Mouse (Mus musculus) lung, postnatal 25 days (tissue): ENCODE measurements at regions not wholly inside any gene's neighbourhood (a gene's known extent, or its start where the extent isn't known, plus 50 kb on each side); places are given as distances from the start of the nearest gene placed in this dataset.

Source experiments
- DNase-seq: peaks from one replicate; pipeline ENCODE4 v3.0.0; 2022; ENCODE audit warnings: low spot score

GRCm38 (mm10) chr11:23170813-23171212 lies 85.0 kb upstream of the Xpo1 start:
- no peak for DNase-seq

DNA sequence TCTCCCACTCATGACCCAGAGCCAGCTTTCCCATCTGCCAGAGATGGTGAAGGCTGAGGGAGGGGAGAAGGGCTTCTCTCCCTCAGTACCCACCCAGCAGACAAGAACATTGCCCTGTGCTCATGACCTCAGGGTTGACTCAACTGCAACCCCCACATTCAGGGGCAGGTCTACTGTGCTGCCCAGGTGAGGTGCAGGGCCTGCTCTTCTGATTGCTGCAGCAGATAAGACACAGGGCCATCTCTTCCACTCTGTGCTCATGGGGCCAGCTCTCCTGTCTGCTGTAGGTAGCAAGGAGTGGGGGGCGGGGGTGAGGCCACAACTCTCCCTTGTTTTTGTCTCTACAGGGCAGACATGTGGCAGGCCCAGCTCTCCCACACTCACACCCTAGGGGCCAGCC lies 84.1 kb upstream of the Xpo1 start:
- no peak for DNase-seq

- no peak for DNase-seq
Measured at GRCm38 (mm10) chr11:23181647-23182046, 74.2 kb upstream of the Xpo1 start.

DNA sequence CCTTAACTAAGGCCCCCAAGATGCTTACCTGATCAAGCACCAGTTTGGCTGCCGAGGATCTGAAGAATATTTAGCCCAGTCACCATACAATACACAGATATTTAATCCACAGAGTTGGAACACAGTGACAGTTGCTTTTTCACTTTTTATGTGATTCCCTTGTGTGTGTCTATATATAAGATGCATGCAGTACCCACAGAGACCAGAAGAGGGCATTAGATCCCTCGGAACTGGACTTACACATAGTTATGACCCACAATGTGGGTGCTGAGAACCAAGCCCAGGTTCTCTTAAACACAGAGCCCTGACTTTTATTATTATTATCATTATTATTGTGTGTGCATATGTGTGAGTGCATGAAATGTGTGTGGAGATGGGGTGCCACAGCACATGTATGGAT lies 70.6 kb upstream of the Xpo1 start:
- no peak for DNase-seq

DNA sequence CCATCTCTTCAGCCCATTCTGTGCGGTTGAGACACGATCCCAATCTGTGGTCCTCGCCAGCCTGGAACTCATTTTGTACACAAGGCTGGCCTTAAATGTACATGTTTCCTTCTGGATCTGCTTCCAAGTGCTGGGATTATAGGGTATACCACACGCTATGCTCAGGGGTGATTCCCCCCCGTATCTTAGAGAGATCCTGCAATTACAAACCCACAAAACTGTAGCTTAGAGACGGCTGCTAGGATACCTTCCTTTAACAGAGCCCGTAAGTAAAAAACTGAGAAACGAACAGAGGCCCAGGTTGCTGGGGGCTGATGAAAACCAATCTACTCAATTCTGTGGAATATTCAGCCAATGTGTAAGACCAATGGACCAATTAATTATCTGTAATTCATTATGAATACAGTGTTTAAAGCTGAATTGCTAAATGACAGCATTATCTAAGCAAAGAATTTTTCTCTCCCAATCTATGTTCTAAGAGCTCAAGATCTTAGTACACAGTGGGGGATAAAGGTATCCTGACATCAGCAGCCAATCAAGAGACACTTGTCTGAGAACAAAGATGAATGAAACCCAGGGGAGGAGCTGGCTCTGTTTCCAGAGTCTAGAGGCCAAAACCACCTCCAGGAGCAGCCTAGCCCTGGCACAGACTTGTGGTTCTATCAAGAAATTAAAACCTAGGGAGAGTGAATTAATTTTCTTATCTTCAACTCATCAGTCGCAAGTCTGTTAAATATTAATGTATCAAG lies 54.0 kb upstream of the Xpo1 start:
- DNase-seq: no peak

DNA sequence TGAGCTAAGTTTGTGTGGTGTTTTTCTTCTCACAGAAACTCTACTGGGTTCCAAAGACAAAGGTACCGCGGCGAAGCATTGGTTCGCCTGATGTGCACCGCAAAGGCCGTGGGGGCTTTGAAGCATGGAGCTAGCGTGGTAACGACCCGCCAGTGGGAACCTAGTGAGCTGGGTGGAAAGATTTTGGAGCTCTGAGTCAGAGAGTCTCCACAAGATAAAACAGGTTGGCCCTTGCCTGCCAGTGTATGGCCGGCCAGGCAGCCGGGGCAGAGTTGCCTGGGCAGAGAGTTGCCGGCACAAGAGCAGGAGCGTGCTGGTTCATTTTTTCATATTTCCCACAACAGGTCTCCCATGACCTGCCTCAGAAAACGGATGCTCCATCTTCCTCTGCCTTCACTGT lies 52.3 kb upstream of the Xpo1 start:
- no peak for DNase-seq

GRCm38 (mm10) chr11:23204041-23204440 lies 51.8 kb upstream of the Xpo1 start:
- DNase-seq: no peak
